Mouse (Mus musculus) bone marrow, adult 2 months (tissue): Measurements from ENCODE around the gene Top3a. TPM values are rescaled to one million over a fixed set of nuclear protein-coding genes. Genes with fewer than 3 reads are reported as not detected.

Experiments used
- H3K27ac ChIP-seq: fragments of 200-500 bp; 2 replicates; pipeline ENCODE4 v1.5.1; 2012; ENCODE audit warnings: low read depth, mild to moderate bottlenecking, control low read depth, inconsistent platforms, low read length; ENCODE audit not compliant: control insufficient read depth, poor library complexity, insufficient read depth
- H3K4me1 ChIP-seq: fragments of 200-500 bp; 2 replicates; pipeline ENCODE4 v1.6.1; 2011; ENCODE audit warnings: low read length; ENCODE audit not compliant: control insufficient read depth, insufficient read depth
- H3K4me3 ChIP-seq: fragments of 200-500 bp; replicated peaks from 2 replicates; pipeline ENCODE3; 2011; ENCODE audit warnings: mild to moderate bottlenecking, low read depth, low read length, control low read depth; ENCODE audit not compliant: control insufficient read depth
- CTCF ChIP-seq: fragments of 200-500 bp; IDR thresholded peaks from 2 replicates; pipeline ENCODE4 v1.5.1; 2011; ENCODE audit warnings: low read length, control low read depth; ENCODE audit not compliant: control insufficient read depth, insufficient read depth
- POLR2A ChIP-seq: fragments of 200-500 bp; IDR thresholded peaks from 2 replicates; pipeline ENCODE4 v1.6.1; 2011; ENCODE audit warnings: low read depth, mild to moderate bottlenecking, control low read depth, low read length, borderline replicate concordance; ENCODE audit not compliant: control insufficient read depth
- WGBS: fragments of 180-500 bp; shearing (Covaris S2); methylation state at CpG from one replicate; pipeline ENCODE4 v1.1.7; 2018; 5-methylcytosine and 5-hydroxymethylcytosine counted together
- polyA plus RNA-seq: library from polyadenylated mRNA; stranded (reverse); fragments of >200 nt; gene quantifications from 2 replicates; pipeline ENCODE4 v1.2.4, GENCODE M21; 2011; ENCODE audit warnings: low replicate concordance; ENCODE audit not compliant: missing spikeins, insufficient read depth, insufficient read length

Gene Top3a
- polyA plus RNA-seq, 1 experiment: 8.1 TPM

DNA sequence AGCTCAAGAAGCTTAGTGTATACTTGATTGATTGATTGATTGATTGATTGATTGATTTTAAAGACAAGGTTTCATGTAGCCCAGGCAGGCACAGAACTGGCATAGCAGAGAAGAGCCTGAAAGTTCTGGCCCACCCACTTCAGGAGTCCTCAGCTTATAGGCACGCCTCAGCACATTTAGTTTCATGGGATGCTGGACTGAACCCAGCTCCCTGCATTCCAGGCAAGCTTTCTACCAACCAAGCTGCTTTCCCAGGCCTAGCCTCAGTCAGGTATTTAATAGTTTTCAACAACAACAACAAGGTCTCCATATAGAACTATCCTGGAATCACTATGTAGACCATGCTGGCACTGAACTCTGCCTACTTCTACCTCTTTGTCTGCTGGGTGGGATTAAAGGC lies 32.4 kb upstream of the Top3a start:
- TF ChIP-seq CTCF: no peak
- no peak for TF ChIP-seq POLR2A
- no peak overlapping the region for H3K27ac ChIP-seq
- 51% methylated on average over 1 of the region's 1 CpGs for WGBS
- no peak overlapping the region for H3K4me3 ChIP-seq
- no peaks in the 10 kb centered on the region; the same call in 1 of the 2 replicates for H3K4me1 ChIP-seq

DNA sequence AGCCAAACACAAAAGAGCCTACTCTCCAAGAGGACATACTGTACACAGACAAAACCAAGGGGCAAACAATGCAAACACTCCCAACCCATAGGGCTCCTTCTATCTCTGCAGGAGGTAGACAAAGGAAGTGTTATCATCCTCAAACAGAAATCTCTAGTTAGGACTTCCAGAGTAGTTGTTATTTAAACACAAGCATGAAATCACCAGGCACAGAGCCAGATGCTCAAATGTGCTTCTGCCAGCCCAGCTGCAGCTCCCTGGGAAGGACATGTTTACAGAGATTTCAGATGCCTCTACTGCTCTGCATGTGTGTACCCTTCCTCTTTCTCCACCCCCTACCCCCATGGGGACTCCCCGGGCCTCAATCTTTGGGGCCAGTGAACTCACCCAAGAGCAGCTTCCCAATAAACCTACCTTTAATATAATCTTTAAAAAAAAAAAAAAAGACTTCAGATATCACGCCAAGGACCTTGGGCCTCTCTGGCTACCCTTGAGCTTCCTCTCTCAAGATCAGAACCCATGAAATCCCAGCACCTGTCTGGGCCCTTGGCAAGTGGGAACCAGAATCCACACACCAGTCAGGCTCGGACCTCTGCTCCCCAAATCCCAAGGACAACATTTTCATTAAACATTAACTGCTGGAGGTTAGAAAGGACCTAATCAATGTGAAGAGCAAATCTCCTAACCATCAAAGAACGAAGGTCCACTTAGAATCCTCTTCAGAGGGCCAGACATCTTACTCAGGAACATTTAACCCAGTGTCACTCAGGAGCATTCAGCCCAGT lies 31.3 kb upstream of the Top3a start:
- Histone ChIP-seq H3K27ac (no peak overlapping the region), H3K4me1 (no peaks in the 10 kb centered on the region; the same call in 1 of the 2 replicates), H3K4me3 (no peak overlapping the region)
- 66% methylated on average over 4 of the region's 4 CpGs for WGBS
- TF ChIP-seq CTCF: no peak
- no peak for TF ChIP-seq POLR2A

DNA sequence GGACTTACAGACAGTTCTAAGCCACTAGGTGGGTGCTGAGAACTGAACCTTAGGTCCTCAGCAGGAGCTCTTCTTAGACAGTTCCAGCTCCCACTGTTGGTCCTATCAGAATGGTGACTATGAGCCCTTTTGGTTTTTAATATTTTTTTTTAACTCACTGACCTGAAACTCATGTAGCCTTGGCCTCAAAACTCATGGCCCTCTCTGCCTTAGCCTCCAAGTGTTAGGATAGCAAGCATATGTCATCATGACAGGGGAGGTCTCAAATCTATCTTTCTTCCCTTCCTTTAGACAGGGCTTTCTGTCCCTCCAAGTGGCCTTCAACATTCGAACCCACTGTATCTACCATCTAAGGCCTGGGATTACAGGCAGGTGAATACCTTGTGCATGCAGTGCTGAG lies 23.7 kb upstream of the Top3a start:
- Histone ChIP-seq H3K4me3 (no peak overlapping the region), H3K27ac (no peak overlapping the region), H3K4me1 (no peaks in the 10 kb centered on the region; the same call in 1 of the 2 replicates)
- TF ChIP-seq POLR2A: no peak
- no peak for TF ChIP-seq CTCF
- 77% methylated on average over 1 of the region's 1 CpGs for WGBS

DNA sequence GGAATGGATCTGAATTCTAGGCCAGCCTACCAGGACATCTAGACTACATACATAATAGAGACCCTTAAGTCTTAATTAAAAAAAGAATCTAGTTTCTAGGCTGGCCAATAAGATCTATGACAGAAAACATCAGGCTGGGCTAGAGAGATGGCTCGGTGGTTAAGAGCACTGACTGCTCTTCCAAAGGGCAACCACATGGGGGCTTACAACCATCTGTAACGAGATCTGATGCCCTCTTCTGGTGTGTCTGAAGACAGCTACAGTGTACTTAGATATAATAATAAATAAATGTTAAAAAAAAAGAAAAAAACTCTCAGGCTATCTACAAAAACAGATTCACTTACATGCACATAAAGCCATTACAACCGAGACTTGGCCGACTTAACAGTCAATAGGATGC lies 22.8 kb upstream of the Top3a start:
- Histone ChIP-seq H3K4me3 (no peak overlapping the region), H3K4me1 (no peaks in the 10 kb centered on the region; the same call in 1 of the 2 replicates), H3K27ac (no peak overlapping the region)
- TF ChIP-seq CTCF (no peak), POLR2A (no peak)
- WGBS: 82% methylated on average over 4 of the region's 4 CpGs

DNA sequence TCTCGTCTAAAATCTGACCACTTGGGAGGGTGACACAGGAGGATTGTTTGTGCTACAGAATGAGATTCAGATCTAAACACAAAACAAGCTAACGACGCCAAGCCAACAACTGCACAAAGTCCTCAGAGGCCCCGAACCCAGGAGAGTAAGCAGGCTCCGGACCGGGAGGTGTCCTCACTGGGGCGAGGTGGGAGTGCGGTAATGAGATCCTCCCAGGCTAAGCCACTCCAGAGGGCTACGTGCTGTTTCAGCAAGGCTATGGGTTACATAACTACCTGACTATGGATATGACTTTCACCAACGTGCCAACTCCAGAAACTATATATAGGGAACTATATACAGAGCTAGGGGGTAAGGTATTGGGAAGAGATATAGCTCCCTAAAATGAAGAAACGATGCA lies 19.2 kb upstream of the Top3a start:
- no peak for TF ChIP-seq POLR2A
- TF ChIP-seq CTCF: no peak
- H3K4me3 ChIP-seq: no peak overlapping the region
- H3K27ac ChIP-seq: no peak overlapping the region
- H3K4me1 ChIP-seq: no peaks in the 10 kb centered on the region
- WGBS: 83% methylated on average over 11 of the region's 11 CpGs

DNA sequence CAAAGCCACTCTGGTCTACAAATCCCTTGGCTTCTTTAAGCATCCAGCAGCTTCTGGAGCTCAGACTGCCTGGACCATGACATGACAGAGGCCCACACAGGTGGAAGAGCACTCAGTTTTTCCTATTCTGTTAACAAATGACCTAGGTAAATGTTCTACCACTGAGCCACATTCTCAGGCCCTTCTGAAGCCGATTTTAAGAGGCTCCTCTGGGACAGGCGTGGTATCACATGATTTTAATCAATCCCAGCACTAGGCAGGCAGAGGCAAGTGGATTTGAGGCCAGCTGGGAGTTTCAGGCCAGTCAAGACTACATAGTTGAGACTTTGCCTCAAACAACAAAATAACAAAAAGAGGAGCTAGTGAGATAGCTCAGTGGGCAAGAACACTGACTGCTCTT lies 13.3 kb upstream of the Top3a start:
- no peak overlapping the region for H3K4me3 ChIP-seq
- WGBS: 74% methylated on average over 2 of the region's 2 CpGs
- H3K27ac ChIP-seq: no peak overlapping the region
- H3K4me1 ChIP-seq: no peaks in the 10 kb centered on the region
- TF ChIP-seq CTCF: no peak
- no peak for TF ChIP-seq POLR2A

DNA sequence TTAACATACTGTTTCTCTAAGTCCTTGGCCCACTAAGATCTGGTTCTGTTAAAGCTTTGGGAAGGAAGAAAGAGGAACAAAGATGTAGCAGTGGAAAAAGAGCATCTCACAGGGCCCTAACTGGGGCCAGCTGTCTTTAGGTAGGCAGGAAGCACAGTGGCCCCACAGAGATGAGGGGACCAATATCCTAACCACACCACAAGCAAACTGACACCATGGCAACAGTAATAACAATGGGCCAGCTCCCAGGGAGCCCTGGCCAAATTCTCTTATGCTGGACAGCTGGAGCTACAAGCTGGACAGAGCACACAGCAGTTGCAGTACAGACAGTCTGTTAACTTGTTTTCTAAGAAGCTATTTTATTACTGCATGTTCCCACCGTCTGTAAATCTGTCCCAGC lies 10.4 kb upstream of the Top3a start:
- 43% methylated on average over 1 of the region's 1 CpGs for WGBS
- H3K4me1 ChIP-seq: peaks cover 6% of the 10 kb centered on the region; the same call in 1 of the 2 replicates
- H3K27ac ChIP-seq: no peak overlapping the region
- TF ChIP-seq POLR2A (no peak), CTCF (no peak)
- H3K4me3 ChIP-seq: no peak overlapping the region

DNA sequence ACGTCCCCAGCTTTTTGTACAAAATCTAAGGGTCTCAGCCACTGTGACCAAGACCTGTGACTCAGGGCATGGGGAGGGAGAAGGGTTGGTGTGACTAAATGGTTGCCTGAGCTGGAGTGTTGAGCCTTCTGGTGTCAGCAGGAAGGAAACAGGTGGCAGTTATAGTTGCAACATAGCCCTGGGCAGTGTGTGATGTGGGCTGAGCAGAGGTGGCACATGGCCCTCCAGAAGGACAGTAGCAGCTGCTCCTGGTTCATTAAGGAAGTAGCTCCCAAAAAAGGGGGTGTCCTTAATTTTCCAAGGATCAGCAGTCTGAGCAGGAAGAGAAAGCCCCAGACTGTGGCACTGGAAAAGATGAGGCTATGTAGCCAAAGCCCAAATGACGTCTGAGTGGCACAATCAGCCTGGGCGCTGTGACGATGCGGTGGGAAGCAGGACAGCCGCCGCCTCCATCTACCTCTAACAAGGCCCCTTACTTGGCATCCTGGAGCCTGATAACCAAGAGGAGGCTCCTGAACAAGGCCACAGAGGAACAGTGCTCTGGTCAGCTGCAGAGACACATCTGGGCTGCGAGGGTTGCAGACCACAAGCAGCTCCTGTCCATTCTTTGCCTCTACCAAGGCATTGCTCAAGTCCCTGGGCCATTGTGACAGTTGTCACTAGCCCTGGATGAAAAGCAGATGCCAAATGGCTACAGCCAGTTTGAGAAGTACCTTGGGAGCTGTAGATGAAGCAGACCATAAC lies 7.2 kb upstream of the Top3a start:
- Histone ChIP-seq H3K4me3 (no peak overlapping the region), H3K27ac (peak overlapping the region; percentile 52), H3K4me1 (peaks cover 14% of the 10 kb centered on the region)
- WGBS: 47% methylated on average over 8 of the region's 8 CpGs
- no peak for TF ChIP-seq CTCF
- no peak for TF ChIP-seq POLR2A
